Mouse (Mus musculus) kidney, postnatal 0 days (tissue): ENCODE results near the gene Sult3a2. TPM values are rescaled to one million over a fixed set of nuclear protein-coding genes. Genes with fewer than 3 reads are reported as not detected.
"Not testable (repeated sequence)": the region's sequence is repeated elsewhere in the genome, so short reads cannot be mapped to it uniquely, and the experiment has no call there.

ENCODE experiments used
- ATAC-seq: fragments of 200-750 bp; cut with Nextera tagmentation; replicated peaks from 2 replicates; pipeline ENCODE4 v1.8.0; 2017; ENCODE audit warnings: low read depth, moderate number of reproducible peaks, moderate TSS enrichment, moderate library complexity; ENCODE audit not compliant: low FRiP score
- DNase-seq: peaks from one replicate; pipeline ENCODE4 v3.0.0-alpha.2; 2016; ENCODE audit warnings: low spot score
- H3K27ac ChIP-seq: fragments of 300-500 bp; sonication (generic); 2 replicates; pipeline ENCODE4 v1.5.1; 2014; ENCODE audit warnings: mild to moderate bottlenecking
- H3K27me3 ChIP-seq: fragments of 300-500 bp; sonication (generic); 2 replicates; pipeline ENCODE4 v1.6.1; 2014; ENCODE audit warnings: low read length, mixed read lengths; ENCODE audit not compliant: insufficient read depth
- H3K36me3 ChIP-seq: fragments of 300-500 bp; sonication (generic); 2 replicates; pipeline ENCODE4 v1.6.1; 2014; ENCODE audit warnings: low read length, mixed read lengths; ENCODE audit not compliant: insufficient read depth
- H3K4me1 ChIP-seq: fragments of 300-500 bp; sonication (generic); replicated peaks from 2 replicates; pipeline ENCODE4 v1.6.1; 2014; ENCODE audit warnings: antibody characterized with exemption, low read length, mixed read lengths; ENCODE audit not compliant: insufficient read depth
- H3K4me2 ChIP-seq: fragments of 300-500 bp; sonication (generic); 2 replicates; pipeline ENCODE4 v1.6.1; 2014; ENCODE audit warnings: mild to moderate bottlenecking, low read length, moderate library complexity, mixed read lengths
- H3K4me3 ChIP-seq: fragments of 300-500 bp; sonication (generic); replicated peaks from 2 replicates; pipeline ENCODE4 v1.5.1; 2014; ENCODE audit warnings: low read depth, low read length
- H3K9ac ChIP-seq: fragments of 300-500 bp; sonication (generic); 2 replicates; pipeline ENCODE4 v1.6.1; 2014; ENCODE audit warnings: low read depth, low read length
- H3K9me3 ChIP-seq: fragments of 300-500 bp; sonication (generic); replicated peaks from 2 replicates; pipeline ENCODE4 v1.6.1; 2016; ENCODE audit warnings: low read length, inconsistent platforms, mixed read lengths
- CTCF ChIP-seq: IDR thresholded peaks from 2 replicates; pipeline ENCODE4 v1.5.1; 2016; ENCODE audit warnings: antibody characterized with exemption, low read depth, mild to moderate bottlenecking, moderate library complexity
- WGBS: fragments of 180-500 bp; shearing (Covaris S2); extraction: QIAGEN DNeasy Blood & Tissue Kit; methylation state at CpG from one replicate; pipeline ENCODE4 v1.1.7; 2014; 5-methylcytosine and 5-hydroxymethylcytosine counted together
- polyA plus RNA-seq: library from polyadenylated mRNA; unstranded; fragments of >200 nt; fragmentation: Nextera tagmentation; extraction: Ambion mirVana; gene quantifications from 2 replicates; pipeline ENCODE4 v1.2.1, GENCODE M21; 2015

Gene Sult3a2
- not detected in 2 replicates for polyA plus RNA-seq

DNA sequence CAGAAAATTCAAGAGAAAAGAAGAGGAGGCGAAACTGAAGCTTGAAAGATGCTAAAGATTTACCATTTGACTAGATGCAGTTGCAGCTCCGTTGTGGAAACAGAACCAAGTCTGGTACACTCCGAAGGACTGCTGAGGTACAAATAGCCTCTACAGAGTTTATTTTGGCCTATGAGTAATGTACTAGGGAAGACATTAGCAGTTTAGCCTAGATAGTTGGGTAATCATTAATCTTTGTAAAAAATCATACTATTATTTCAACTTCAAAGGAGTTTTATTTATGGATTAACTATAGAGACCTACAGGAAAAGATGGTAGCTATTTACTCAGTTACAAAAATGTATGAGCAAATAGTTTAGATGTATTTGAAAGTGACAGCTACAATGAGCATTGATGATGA is at the start of gene Sult3a2:
TSS of gene Sult3a2 (minus strand) at position 101 of the 400 bp plus-strand sequence.
- H3K27ac ChIP-seq, result no peak within 1 kb of the TSS
- H3K4me3 ChIP-seq, result no peak within 1 kb of the TSS
- ATAC-seq, result no peak
- no peak within 1 kb of the TSS for H3K9ac ChIP-seq
- DNase-seq, result no peak
- H3K4me2 ChIP-seq, result no peak within 1 kb of the TSS
- WGBS, result 91% methylated on average over 3 of the region's 3 CpGs
- H3K4me1 ChIP-seq, result no peaks in the 10 kb centered on the region
- H3K9me3 ChIP-seq, result no peaks in the 10 kb centered on the region
- no peaks in the 10 kb centered on the region for H3K36me3 ChIP-seq
- no peak for TF ChIP-seq CTCF
- no peaks in the 10 kb centered on the region for H3K27me3 ChIP-seq

DNA sequence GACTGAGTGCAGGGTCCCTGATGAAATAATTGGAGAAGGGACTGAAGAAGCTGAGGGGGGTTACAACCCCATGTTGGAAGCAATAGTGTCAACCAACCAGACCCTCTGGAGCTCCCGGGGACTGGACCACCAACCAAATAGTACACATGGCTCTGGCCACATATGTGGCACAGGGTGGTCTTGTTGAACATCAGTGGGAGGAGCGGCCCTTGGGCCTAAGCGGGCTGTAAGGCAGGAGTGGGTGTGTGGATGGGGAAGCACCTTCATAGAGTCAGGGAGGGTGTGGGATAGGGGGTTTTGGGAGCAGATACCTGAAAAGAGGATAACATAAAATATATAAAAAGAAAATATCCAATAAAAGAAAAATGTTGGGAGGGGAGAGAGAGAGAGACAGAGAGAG is 34.4 kb upstream of the Sult3a2 start:
- no peak for DNase-seq
- WGBS, result 91% methylated on average over 3 of the region's 3 CpGs
- Histone ChIP-seq H3K4me2 (no peak overlapping the region), H3K27ac (no peak overlapping the region), H3K27me3 (no peaks in the 10 kb centered on the region), H3K36me3 (no peaks in the 10 kb centered on the region), H3K4me3 (no peak overlapping the region), H3K9ac (no peak overlapping the region), H3K9me3 (no peaks in the 10 kb centered on the region), H3K4me1 (no peaks in the 10 kb centered on the region)
- no peak for ATAC-seq
- no peak for TF ChIP-seq CTCF

DNA sequence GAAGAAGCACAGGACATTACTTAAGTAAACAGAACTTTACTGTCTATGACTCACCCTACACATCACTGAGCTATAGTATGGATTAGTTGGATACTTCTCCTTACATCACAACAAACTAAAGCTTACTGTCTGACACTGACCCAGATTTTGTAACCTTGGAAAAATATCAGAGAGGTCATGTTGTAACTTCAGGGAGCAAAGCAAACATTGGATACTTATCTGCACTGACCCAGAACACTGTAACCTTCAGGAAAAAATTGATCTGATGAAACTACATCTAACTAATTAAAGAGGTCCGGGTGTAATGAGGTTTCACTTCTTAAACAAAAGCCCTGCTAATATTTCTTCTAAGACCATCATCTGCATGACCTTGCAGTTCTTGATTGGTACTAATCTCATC is 30.4 kb upstream of the Sult3a2 start:
- Histone ChIP-seq H3K9me3 (no peaks in the 10 kb centered on the region), H3K4me3 (no peak overlapping the region), H3K9ac (no peak overlapping the region), H3K4me2 (no peak overlapping the region), H3K36me3 (no peaks in the 10 kb centered on the region), H3K27me3 (no peaks in the 10 kb centered on the region), H3K4me1 (no peaks in the 10 kb centered on the region), H3K27ac (no peak overlapping the region)
- 32% methylated on average over 1 of the region's 1 CpGs for WGBS
- TF ChIP-seq CTCF, result no peak
- DNase-seq (no peak), ATAC-seq (no peak)

GRCm38 (mm10) chr10:33814266-33814665 is 27.8 kb upstream of the Sult3a2 start:
- Histone ChIP-seq H3K9ac (no peak overlapping the region), H3K4me2 (no peak overlapping the region), H3K27ac (no peak overlapping the region), H3K27me3 (no peaks in the 10 kb centered on the region), H3K36me3 (no peaks in the 10 kb centered on the region), H3K4me3 (no peak overlapping the region), H3K4me1 (no peaks in the 10 kb centered on the region), H3K9me3 (no peaks in the 10 kb centered on the region)
- ATAC-seq (no peak), DNase-seq (no peak)
- no peak for TF ChIP-seq CTCF

- no peaks in the 10 kb centered on the region for H3K27me3 ChIP-seq
- no peak overlapping the region for H3K4me3 ChIP-seq
- no peaks in the 10 kb centered on the region for H3K4me1 ChIP-seq
- no peak overlapping the region for H3K27ac ChIP-seq
- ATAC-seq (no peak), DNase-seq (no peak)
- no peaks in the 10 kb centered on the region for H3K9me3 ChIP-seq
- H3K4me2 ChIP-seq, result no peak overlapping the region
- H3K36me3 ChIP-seq, result no peaks in the 10 kb centered on the region
- no peak for TF ChIP-seq CTCF
- 12% methylated on average over 1 of the region's 1 CpGs for WGBS
- H3K9ac ChIP-seq, result no peak overlapping the region
Measured at GRCm38 (mm10) chr10:33811807-33812206, 25.3 kb upstream of the Sult3a2 start.

DNA sequence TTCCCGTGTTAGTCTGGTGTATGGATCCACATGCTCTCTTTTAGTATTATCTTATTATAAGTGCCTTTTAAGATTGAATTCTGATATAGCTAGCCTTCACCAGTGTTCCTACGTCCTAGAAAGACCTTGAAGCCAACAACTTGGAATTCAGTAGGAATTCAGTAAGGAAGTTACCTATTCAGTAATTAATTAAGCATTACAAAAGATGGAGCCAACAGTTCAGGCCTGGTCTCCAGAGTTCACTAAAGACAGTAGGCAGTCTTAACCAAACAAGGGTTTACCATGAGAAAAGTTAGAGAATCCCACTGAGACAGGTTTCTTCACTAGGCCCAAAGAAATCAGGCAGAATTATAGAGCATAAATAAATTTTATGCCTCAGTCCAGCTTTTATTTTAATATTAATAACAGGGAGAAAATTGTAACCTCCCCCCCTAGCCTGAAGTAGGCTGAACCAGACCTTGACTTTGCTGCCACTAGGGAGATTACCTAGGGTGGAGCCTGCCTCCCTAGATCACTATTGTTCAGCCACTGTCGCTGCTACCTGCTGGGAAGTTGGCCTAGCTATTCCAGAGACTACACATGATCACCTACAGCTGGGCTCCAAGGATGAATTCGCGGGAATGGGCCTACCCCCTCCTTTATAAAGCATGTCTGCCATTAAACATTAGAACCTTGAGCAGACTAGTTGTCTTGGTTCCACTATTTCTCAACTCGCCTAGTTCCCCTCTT is 10.9 kb upstream of the Sult3a2 start:
- H3K27me3 ChIP-seq, H3K27ac ChIP-seq, H3K4me1 ChIP-seq, H3K4me3 ChIP-seq, ATAC-seq, H3K36me3 ChIP-seq, H3K4me2 ChIP-seq, DNase-seq, H3K9me3 ChIP-seq, H3K9ac ChIP-seq: not testable (repeated sequence)
- WGBS, result 75% methylated on average over 6 of the region's 6 CpGs

GRCm38 (mm10) chr10:33796269-33796915 is 9.9 kb upstream of the Sult3a2 start:
- not testable (repeated sequence) for H3K4me2 ChIP-seq, H3K4me1 ChIP-seq, H3K36me3 ChIP-seq, H3K4me3 ChIP-seq, H3K9ac ChIP-seq, H3K27me3 ChIP-seq, H3K9me3 ChIP-seq, H3K27ac ChIP-seq, ATAC-seq, DNase-seq
- 84% methylated on average over 4 of the region's 4 CpGs for WGBS

DNA sequence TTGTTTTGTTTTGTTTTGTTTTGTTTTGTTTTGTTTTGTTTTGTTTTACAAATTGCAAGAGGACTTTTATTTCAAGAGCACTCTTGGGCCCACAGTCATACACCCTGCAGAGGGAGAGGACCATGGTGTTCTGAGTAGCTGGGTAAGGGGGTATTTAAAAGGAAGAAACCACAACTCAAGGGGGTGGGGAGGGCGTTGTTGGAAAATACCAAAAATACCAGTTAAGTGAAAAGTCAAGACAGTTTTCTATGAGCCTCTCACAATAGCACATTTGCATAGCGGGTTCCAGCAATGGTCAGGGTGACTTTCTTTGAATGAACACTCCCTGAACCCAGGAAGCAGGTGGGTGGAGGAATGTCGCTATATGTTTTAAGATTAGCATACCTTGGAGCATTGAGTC is 5.7 kb upstream of the Sult3a2 start:
- WGBS, result 84% methylated on average over 3 of the region's 3 CpGs

More for the DNA sequence above, 5.7 kb upstream of the Sult3a2 start:
- H3K27ac ChIP-seq, H3K36me3 ChIP-seq, H3K27me3 ChIP-seq, DNase-seq, H3K9me3 ChIP-seq, H3K4me2 ChIP-seq, H3K9ac ChIP-seq, ATAC-seq, H3K4me3 ChIP-seq, H3K4me1 ChIP-seq: not testable (repeated sequence)
